Mouse (Mus musculus): ENCODE measurements at regions not wholly inside any gene's neighbourhood (a gene's known extent, or its start where the extent isn't known, plus 50 kb on each side); places are given as distances from the start of the nearest gene placed in this dataset.

DNA sequence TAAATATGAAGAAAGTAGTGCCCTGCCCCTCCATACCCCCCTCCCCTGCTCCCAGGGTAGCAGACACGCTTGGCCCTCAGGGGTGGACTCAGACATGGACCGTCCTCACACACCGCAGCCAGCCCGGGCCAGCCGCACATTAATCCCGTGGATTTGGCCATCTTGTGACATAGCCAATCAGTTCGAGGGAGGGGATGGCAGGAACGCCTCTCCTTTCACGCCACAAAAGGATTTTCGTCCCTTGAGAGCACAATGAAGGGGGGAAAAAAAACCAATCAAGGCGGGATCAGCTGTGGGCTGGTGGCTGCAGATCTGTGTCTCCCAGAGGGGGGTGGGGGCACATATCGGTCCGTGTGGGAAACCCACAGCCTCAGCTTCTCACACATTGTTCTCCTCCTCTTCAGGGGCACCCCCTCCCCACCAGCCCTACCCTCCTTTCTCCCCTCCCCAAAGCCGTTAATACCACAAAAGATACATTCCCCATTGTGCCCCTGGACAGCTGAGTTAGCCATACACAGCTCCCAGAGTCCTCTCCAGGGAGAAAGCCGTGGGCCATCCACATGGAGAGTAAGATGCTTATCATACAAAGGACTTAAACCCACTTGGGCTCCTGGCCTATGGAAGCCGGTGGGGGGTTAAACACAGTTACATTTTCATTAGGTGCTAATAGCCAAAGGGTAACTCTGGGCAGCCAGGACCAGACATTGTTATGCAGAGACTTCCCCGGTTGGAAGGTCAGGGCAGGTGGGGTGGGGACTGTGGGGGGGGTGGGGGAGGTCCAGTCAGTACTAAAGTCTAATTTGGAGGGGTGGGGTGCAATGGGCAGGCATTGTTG is 88.4 kb downstream of the Sox9 start:
- TF ChIP-seq HCFC1 (IDR thresholded peaks at IDR 0.05; ENCODE audit: low read depth, low read length) (no peak), CTCF (conservative IDR thresholded peaks at IDR 0.05 in 1 of 2, IDR thresholded peaks at IDR 0.05 in 1 of 2; ENCODE audit: low read depth in 2 of 2, low read length in 2 of 2) (no peak), POLR2A (IDR thresholded peaks at IDR 0.05; ENCODE audit: low read depth, low read length) (no peak), ETS1 (conservative IDR thresholded peaks at IDR 0.05; ENCODE audit: low read depth, low read length) (no peak), CHD2 (IDR thresholded peaks at IDR 0.05; ENCODE audit: low read length) (no peak), UBTF (IDR thresholded peaks at IDR 0.05; ENCODE audit: low read depth, low read length) (no peak), ZNF384 (IDR thresholded peaks at IDR 0.05; ENCODE audit: low read depth, low read length) (no peak), JUN (IDR thresholded peaks at IDR 0.05; ENCODE audit: insufficient read depth, low read depth, low read length) (no peak), NELFE (IDR thresholded peaks at IDR 0.05; ENCODE audit: low read depth, low read length) (no peak)
